ENCODE assay signal across 8 mouse cellular contexts in genomic region chr12:111038976-111039612, GRCm38 (mm10). TPM values are rescaled to one million over a fixed set of nuclear protein-coding genes. Genes with fewer than 3 reads are reported as not detected.
DNase-seq lines count a peak whose midpoint lies in the region; ATAC-seq and TF ChIP-seq lines count a peak whose summit lies in the region.

Rcor1 (plus strand) TSS chr12:111039351.

- H3K4me1 ChIP-seq in E14TG2a.4 (replicated peaks; ENCODE audit: low read depth, low read length) = peaks cover 55% of the 10 kb centered on the region
- peaks cover 31% of the 10 kb centered on the region for H3K4me1 ChIP-seq in forebrain, embryonic 12.5 days
- H3K4me1 ChIP-seq in heart, postnatal 0 days (ENCODE audit: control insufficient read depth, insufficient read depth) = peaks cover 25% of the 10 kb centered on the region
- H3K4me1 ChIP-seq in liver, embryonic 16.5 days (ENCODE audit: control insufficient read depth, low read depth, low read length) = peaks cover 50% of the 10 kb centered on the region
- H3K4me1 ChIP-seq in neural tube, embryonic 13.5 days (replicated peaks) = peaks cover 25% of the 10 kb centered on the region
- H3K4me1 ChIP-seq in testis, adult 2 months (ENCODE audit: control insufficient read depth, insufficient read depth, low read length) = peaks cover 13% of the 10 kb centered on the region

- H3K4me3 ChIP-seq in E14TG2a.4 (replicated peaks; ENCODE audit: low read length) = peak within 1 kb of the TSS; percentile 93
- peak within 1 kb of the TSS; percentile 84 for H3K4me3 ChIP-seq in forebrain, embryonic 12.5 days (replicated peaks)
- H3K4me3 ChIP-seq in heart, postnatal 0 days (ENCODE audit: low read depth, low read length) = peak within 1 kb of the TSS; percentile 97
- H3K4me3 ChIP-seq in liver, embryonic 16.5 days (ENCODE audit: low read depth, low read length) = peak within 1 kb of the TSS; percentile 97
- H3K4me3 ChIP-seq in neural tube, embryonic 13.5 days = peak within 1 kb of the TSS; percentile 95
- H3K4me3 ChIP-seq in testis, adult 2 months (ENCODE audit: control insufficient read depth, low read depth, low read length) = peak within 1 kb of the TSS; percentile 94

- peak within 1 kb of the TSS; percentile 93 for H3K4me2 ChIP-seq in forebrain, embryonic 12.5 days
- H3K4me2 ChIP-seq in heart, postnatal 0 days (ENCODE audit: low read depth, low read length) = peak within 1 kb of the TSS; percentile 97
- H3K4me2 ChIP-seq in liver, embryonic 16.5 days (ENCODE audit: low read depth, low read length) = peak within 1 kb of the TSS; percentile 97
- H3K4me2 ChIP-seq in neural tube, embryonic 13.5 days = peak within 1 kb of the TSS; percentile 88

- ATAC-seq in forebrain, embryonic 12.5 days (ENCODE audit: low FRiP score) = peak; percentile 98
- ATAC-seq in heart, postnatal 0 days (ENCODE audit: insufficient read depth, low read depth) = peak; percentile 95
- ATAC-seq in liver, embryonic 16.5 days (ENCODE audit: low read depth) = peak; percentile 96
- ATAC-seq in neural tube, embryonic 13.5 days (ENCODE audit: low read depth) = peak; percentile 98

- no peaks in the 10 kb centered on the region for H3K9me3 ChIP-seq in E14TG2a.4 (ENCODE audit: low read length)
- no peaks in the 10 kb centered on the region for H3K9me3 ChIP-seq in forebrain, embryonic 12.5 days
- H3K9me3 ChIP-seq in heart, postnatal 0 days (replicated peaks; ENCODE audit: control insufficient read depth, low read length) = no peaks in the 10 kb centered on the region
- H3K9me3 ChIP-seq in liver, embryonic 16.5 days (replicated peaks; ENCODE audit: control insufficient read depth, low read length) = no peaks in the 10 kb centered on the region
- H3K9me3 ChIP-seq in neural tube, embryonic 13.5 days = no peaks in the 10 kb centered on the region

- H3K36me3 ChIP-seq in E14TG2a.4 (ENCODE audit: insufficient read depth, low read length) = peaks cover 13% of the 10 kb centered on the region
- peaks cover 6% of the 10 kb centered on the region for H3K36me3 ChIP-seq in forebrain, embryonic 12.5 days (replicated peaks)
- H3K36me3 ChIP-seq in heart, postnatal 0 days (replicated peaks; ENCODE audit: control insufficient read depth, insufficient read depth, low read length) = peaks cover 6% of the 10 kb centered on the region; the same call in 1 of the 2 replicates
- H3K36me3 ChIP-seq in liver, embryonic 16.5 days (ENCODE audit: control insufficient read depth, insufficient read depth) = no peaks in the 10 kb centered on the region; the same call in 1 of the 2 replicates
- H3K36me3 ChIP-seq in neural tube, embryonic 13.5 days = peaks cover 11% of the 10 kb centered on the region; the same call in 1 of the 2 replicates
- no peaks in the 10 kb centered on the region for H3K36me3 ChIP-seq in testis, adult 2 months (ENCODE audit: control insufficient read depth, insufficient read depth, low read length)

- DNase-seq in c-Kit-positive CD71-positive TER-119-positive erythroid progenitor cells, embryonic 14.5 days (ENCODE audit: low spot score) = peak; percentile 99
- peak; percentile 99 for DNase-seq in heart, postnatal 0 days (ENCODE audit: low spot score)
- DNase-seq in kidney, postnatal 4 days = peak; percentile 99 to 100

- 1% methylated on average over 74 of the region's 76 CpGs for WGBS in forebrain, embryonic 12.5 days
- WGBS in heart, postnatal 0 days = under 1% methylated on average over 63 of the region's 76 CpGs
- WGBS in liver, embryonic 16.5 days (ENCODE audit: insufficient replicate concordance) = under 1% methylated on average over 70 of the region's 76 CpGs
- WGBS in neural tube, embryonic 13.5 days = 1% methylated on average over 67 of the region's 76 CpGs

- TF ChIP-seq EP300 in heart, postnatal 0 days (IDR thresholded peaks at IDR 0.05; ENCODE audit: low read depth) = no peak

- H3K27ac ChIP-seq in forebrain, embryonic 12.5 days = peak within 1 kb of the TSS; percentile 99
- H3K27ac ChIP-seq in heart, postnatal 0 days (ENCODE audit: low read depth) = peak within 1 kb of the TSS; percentile 99
- peak within 1 kb of the TSS; percentile 97 for H3K27ac ChIP-seq in liver, embryonic 16.5 days (ENCODE audit: low read length)
- H3K27ac ChIP-seq in neural tube, embryonic 13.5 days (replicated peaks) = peak within 1 kb of the TSS; percentile 99
- H3K27ac ChIP-seq in testis, adult 2 months (ENCODE audit: control insufficient read depth, insufficient read depth, low read depth, low read length) = peak within 1 kb of the TSS; percentile 91

- peaks cover 23% of the 10 kb centered on the region for H3K27me3 ChIP-seq in E14TG2a.4 (ENCODE audit: insufficient read depth, low read length)
- no peaks in the 10 kb centered on the region for H3K27me3 ChIP-seq in forebrain, embryonic 12.5 days
- H3K27me3 ChIP-seq in heart, postnatal 0 days (ENCODE audit: control insufficient read depth, insufficient read depth, low read length) = no peaks in the 10 kb centered on the region
- no peaks in the 10 kb centered on the region for H3K27me3 ChIP-seq in liver, embryonic 16.5 days (ENCODE audit: control insufficient read depth, insufficient read depth, low read depth, low read length)
- H3K27me3 ChIP-seq in neural tube, embryonic 13.5 days = no peaks in the 10 kb centered on the region
- no peaks in the 10 kb centered on the region for H3K27me3 ChIP-seq in testis, adult 2 months (ENCODE audit: control insufficient read depth, insufficient read depth, low read length)

- TF ChIP-seq POLR2A in testis, adult 2 months (IDR thresholded peaks at IDR 0.05; ENCODE audit: control insufficient read depth, low read depth, low read length) = peak; percentile 59; the same call in 1 of the 2 replicates

- H3K9ac ChIP-seq in forebrain, embryonic 12.5 days = peak within 1 kb of the TSS; percentile 95
- peak within 1 kb of the TSS; percentile 98 for H3K9ac ChIP-seq in heart, postnatal 0 days (replicated peaks; ENCODE audit: low read depth, low read length)
- peak within 1 kb of the TSS; percentile 99 for H3K9ac ChIP-seq in liver, embryonic 16.5 days (ENCODE audit: low read depth, low read length)
- H3K9ac ChIP-seq in neural tube, embryonic 13.5 days = peak within 1 kb of the TSS; percentile 89

- TF ChIP-seq CTCF in E14TG2a.4 (conservative IDR thresholded peaks at IDR 0.05; ENCODE audit: low read length) = no peak
- TF ChIP-seq CTCF in heart, postnatal 0 days (IDR thresholded peaks at IDR 0.05; ENCODE audit: low read depth) = no peak
- no peak for TF ChIP-seq CTCF in testis, adult 2 months (IDR thresholded peaks at IDR 0.05; ENCODE audit: control insufficient read depth, insufficient read depth, insufficient replicate concordance, low read depth, low read length)

RNA-seq across cellular contexts. Expression of gene Rcor1, which starts in this region (rescaled TPM):
- 10.1 and 10.7 TPM in 2 replicates for polyA plus RNA-seq in forebrain, embryonic 12.5 days (2016; fragmentation: Nextera tagmentation; extraction: Ambion mirVana)
- 14.2 and 19.0 TPM in 2 replicates for total RNA-seq in heart, postnatal 0 days (2014; rRNA removed; ENCODE audit: low replicate concordance)
- polyA plus RNA-seq in heart, postnatal 0 days (2015; fragmentation: Nextera tagmentation; extraction: Ambion mirVana) = 4.4 and 5.1 TPM in 2 replicates
- polyA plus RNA-seq in liver, embryonic 16.5 days (2015; fragmentation: Nextera tagmentation; extraction: Ambion mirVana) = 4.1 and 4.4 TPM in 2 replicates
- 5.8 and 6.8 TPM in 2 replicates for polyA plus RNA-seq in neural tube, embryonic 13.5 days (2015; fragmentation: Nextera tagmentation; extraction: Ambion mirVana)
- 11.9 and 14.4 TPM in 2 replicates for polyA plus RNA-seq in testis, adult 2 months (2012; rRNA removed)

Comparison
In these comparisons a context has a peak if more than half of its experiments do, and no peak if none do; other contexts are left out.
1. Peak in every context shown above with its lines: DNase-seq, ATAC-seq, H3K4me3 ChIP-seq and H3K27ac ChIP-seq.